Mouse (Mus musculus) adrenal gland, adult 8-10 months (tissue): ENCODE measurements around the gene Klhl26. TPM values are rescaled to one million over a fixed set of nuclear protein-coding genes. Genes with fewer than 3 reads are reported as not detected.

Experiments
- DNase-seq: peaks from one replicate; pipeline ENCODE4 v3.0.0; 2022
- total RNA-seq, 4 experiments: library from RNA; stranded (reverse); gene quantifications; 2 replicates each; pipeline ENCODE4 v1.2.4; 2022

Klhl26 gene
- total RNA-seq, 4 experiments from 2014 or later: 27.3 to 35.8 (median 30.6) TPM

DNA sequence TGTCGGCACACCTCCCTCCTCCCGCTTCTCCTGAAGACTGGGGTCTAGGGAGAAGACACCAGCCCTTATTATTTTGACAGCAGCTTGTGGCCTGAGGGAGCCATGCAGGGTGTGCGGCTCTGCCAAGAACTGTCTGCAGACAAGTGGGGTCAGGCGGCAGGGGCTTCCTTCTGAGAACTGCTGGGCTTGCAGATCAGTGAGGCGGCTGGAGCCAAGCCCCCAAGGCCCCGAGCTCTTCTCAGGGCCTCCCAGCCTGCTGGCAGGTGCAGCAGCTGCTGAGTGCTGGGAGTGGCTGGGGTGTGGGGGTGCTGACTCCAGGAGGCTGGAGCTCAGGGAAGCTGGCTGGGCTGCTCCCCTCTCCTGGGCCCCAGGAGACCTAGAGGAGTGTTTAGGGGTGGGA lies 68.5 kb downstream of the Klhl26 start:
- DNase-seq: no peak

DNA sequence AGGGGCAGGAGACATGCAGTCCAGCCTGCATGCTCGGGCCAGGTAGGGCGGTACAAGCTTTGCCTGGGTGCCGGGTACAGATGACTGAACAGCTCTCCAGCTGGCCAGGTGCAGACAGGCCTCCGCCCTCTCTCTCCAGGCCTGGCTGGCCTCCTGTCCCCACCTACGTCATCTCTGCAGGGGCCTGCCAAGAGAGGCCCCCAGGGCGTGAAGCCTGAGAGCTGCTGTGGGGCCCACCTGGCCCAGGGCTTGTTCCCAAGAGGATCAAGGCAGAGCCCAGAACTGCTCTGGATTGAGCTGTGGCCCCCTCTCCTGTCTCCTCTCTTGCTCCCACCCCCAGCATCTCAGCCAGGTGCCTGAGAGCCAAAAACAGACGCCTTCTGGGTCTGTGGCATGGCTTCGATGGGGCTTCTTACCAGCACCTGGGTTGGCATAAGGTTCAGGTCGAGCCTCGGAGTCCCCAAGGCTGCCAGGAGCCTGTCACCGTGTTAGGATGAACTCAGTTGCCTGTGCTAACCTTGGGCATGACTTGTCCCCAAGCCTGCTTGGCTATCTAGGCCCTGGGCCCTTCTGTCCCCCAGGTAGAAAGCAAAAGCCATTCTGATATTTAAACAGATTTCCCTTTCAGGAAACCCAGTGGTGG lies 70.2 kb downstream of the Klhl26 start:
- no peak for DNase-seq

DNA sequence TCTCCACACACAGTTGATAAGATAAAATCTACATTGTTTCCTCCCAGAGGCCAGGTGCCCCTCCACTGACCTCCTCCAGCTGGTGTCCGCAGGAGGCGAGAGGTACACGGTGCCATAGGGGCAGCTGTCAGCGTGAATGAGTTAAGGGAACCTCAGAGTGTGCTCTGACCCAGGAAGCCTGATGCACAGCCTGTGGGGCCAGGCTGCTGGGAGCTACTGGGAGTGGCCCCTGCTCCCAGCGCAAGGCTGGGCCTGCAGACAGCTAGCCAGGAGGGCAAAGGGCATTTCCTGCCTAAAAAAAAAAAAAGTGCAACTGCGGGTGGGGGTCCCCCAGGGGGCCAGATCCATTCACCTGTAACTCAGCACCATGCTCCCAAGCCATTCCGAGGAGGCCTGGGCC lies 71.6 kb downstream of the Klhl26 start:
- no peak for DNase-seq

DNA sequence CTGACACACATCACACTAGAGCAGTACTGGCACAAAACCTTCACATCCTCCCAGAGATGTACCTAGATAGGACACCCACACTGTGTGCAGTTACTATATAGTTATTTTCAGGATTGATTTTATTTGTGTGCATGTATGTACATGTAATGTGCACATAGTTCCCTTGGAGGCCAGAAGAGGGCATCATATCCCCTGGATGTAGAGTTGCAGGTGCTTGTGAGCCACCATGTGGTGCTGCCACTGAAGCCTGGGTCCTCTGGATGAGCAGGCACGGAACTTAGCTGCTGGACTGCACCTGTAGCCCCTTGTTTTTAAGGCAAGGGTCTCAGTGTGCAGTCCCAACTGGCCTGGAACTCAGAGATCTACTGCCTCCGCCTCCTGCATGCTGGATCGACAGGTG lies 72.6 kb downstream of the Klhl26 start:
- DNase-seq: no peak

Other genes starting within 250 kb of the Klhl26 start
- 10 to 100 TPM; 34.6 to 65.6 (median 46.1) TPM for gene Sugp2, start 242.7 kb downstream of the Klhl26 start, total RNA-seq
- 10 to 100 TPM; 13.3 to 19.3 (median 16.0) TPM for gene Armc6, start 242.5 kb downstream of the Klhl26 start, total RNA-seq
- 10 to 100 TPM; 18.7 to 38.9 (median 29.2) TPM for gene Homer3, start 194.1 kb downstream of the Klhl26 start, total RNA-seq
- gene Ddx49, start 174.5 kb downstream of the Klhl26 start, total RNA-seq: 10 to 100 TPM; 74.5 to 93.4 (median 86.3) TPM
- gene Cope, start 174.4 kb downstream of the Klhl26 start, total RNA-seq: 100 to 1,000 TPM; 190 to 236 (median 226) TPM
- 1 to 10 TPM; 2.8 to 5.3 (median 4.1) TPM for gene Cers1, start 161.2 kb downstream of the Klhl26 start, total RNA-seq
- 1 to 10 TPM in 2 of 4 experiments, under 1 TPM in 2; 0.70 to 1.6 (median 1.1) TPM for gene Gdf1, start 147.2 kb downstream of the Klhl26 start, total RNA-seq
- 10 to 100 TPM; 64.2 to 82.6 (median 76.1) TPM for gene Upf1, start 123.7 kb downstream of the Klhl26 start, total RNA-seq
- gene Comp, start 103.4 kb downstream of the Klhl26 start, total RNA-seq: under 1 TPM in 3 of 4 experiments, not detected in 1; 0.17 to 0.61 (median 0.27) TPM
- gene Crtc1, start 37.4 kb downstream of the Klhl26 start, total RNA-seq: 10 to 100 TPM; 25.3 to 52.7 (median 36.5) TPM
- gene Tmem59l, start 10.4 kb upstream of the Klhl26 start, total RNA-seq: 10 to 100 TPM; 27.2 to 44.6 (median 31.0) TPM
- 1 to 10 TPM in 1 of 4 experiments, under 1 TPM in 2, not detected in 1; 0.51 to 1.5 (median 0.59) TPM for gene Crlf1, start 16.2 kb upstream of the Klhl26 start, total RNA-seq
- 100 to 1,000 TPM; 126 to 165 (median 148) TPM for gene Rex1bd, start 29.8 kb upstream of the Klhl26 start, total RNA-seq
- gene Uba52, start 33.8 kb upstream of the Klhl26 start, total RNA-seq: 1,000 to 10,000 TPM; 1,217 to 1,378 (median 1,304) TPM
- gene Fkbp8, start 50.8 kb upstream of the Klhl26 start, total RNA-seq: 100 to 1,000 TPM; 352 to 405 (median 379) TPM
- gene Kxd1, start 51.0 kb upstream of the Klhl26 start, total RNA-seq: 10 to 100 TPM; 77.1 to 86.6 (median 80.3) TPM
- 10 to 100 TPM; 25.2 to 38.3 (median 30.3) TPM for gene Ell, start 62.5 kb upstream of the Klhl26 start, total RNA-seq
- 100 to 1,000 TPM; 124 to 207 (median 158) TPM for gene Isyna1, start 117.4 kb upstream of the Klhl26 start, total RNA-seq
- 100 to 1,000 TPM in 2 of 4 experiments, 10 to 100 TPM in 2; 69.3 to 158 (median 120) TPM for gene Ssbp4, start 131.9 kb upstream of the Klhl26 start, total RNA-seq
- gene Lrrc25, start 139.2 kb upstream of the Klhl26 start, total RNA-seq: 1 to 10 TPM; 1.5 to 4.4 (median 3.2) TPM
- 1 to 10 TPM; 1.8 to 3.5 (median 3.0) TPM for gene Gdf15, start 155.5 kb upstream of the Klhl26 start, total RNA-seq
- 100 to 1,000 TPM; 129 to 163 (median 131) TPM for gene Pgpep1, start 183.4 kb upstream of the Klhl26 start, total RNA-seq
- 100 to 1,000 TPM in 1 of 4 experiments, 10 to 100 TPM in 3; 81.4 to 101 (median 86.6) TPM for gene Lsm4, start 196.3 kb upstream of the Klhl26 start, total RNA-seq
- 100 to 1,000 TPM; 187 to 329 (median 253) TPM for gene Jund, start 222.0 kb upstream of the Klhl26 start, total RNA-seq
- under 1 TPM in 3 of 4 experiments, not detected in 1; 0.07 to 0.09 (median 0.08) TPM for gene Iqcn, start 226.5 kb upstream of the Klhl26 start, total RNA-seq
- not detected for gene Gm3336, start 241.6 kb upstream of the Klhl26 start, total RNA-seq
- gene Pde4c, start 246.8 kb upstream of the Klhl26 start, total RNA-seq: under 1 TPM; 0.26 to 0.86 (median 0.30) TPM